22 mouse cellular contexts compared by ENCODE assay signal in the genomic region with DNA sequence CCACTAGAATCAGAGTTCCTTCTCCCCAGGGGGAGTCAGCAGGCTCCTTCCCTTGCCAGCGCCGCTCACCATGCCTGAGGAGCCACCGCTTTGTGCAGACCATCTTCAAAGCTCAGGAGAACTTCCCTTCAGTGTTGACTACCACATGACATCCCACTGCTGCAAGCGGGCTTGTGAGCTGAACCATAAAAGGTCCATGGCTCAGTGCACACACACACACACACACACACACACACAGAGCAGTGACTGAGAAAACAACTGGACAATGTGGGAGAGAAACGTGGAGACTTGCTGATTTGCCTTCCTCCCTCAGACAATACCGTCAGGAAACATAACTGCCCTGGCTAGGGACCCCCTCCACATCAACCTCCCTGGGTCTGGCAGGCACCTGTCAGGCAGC.
"Had no signal": no experiment of that assay in that cellular context is flagged by ENCODE, and none has a peak within 500 bp of the region (broad histone marks: within the 10 kb centered on the region; RNA-seq: fewer than 3 reads in every experiment).

No protein-coding gene starts in this region.

- H3K4me3 ChIP-seq: gastrocnemius, adult 2 months; heart, embryonic 10.5 days; heart, embryonic 12.5 days; hindbrain, embryonic 13.5 days; intestine, embryonic 15.5 days; limb, embryonic 13.5 days; limb, embryonic 15.5 days; liver, embryonic 12.5 days had no signal

- H3K36me3 ChIP-seq: hindbrain, embryonic 13.5 days had no signal

- H3K9me3 ChIP-seq: heart, embryonic 10.5 days; heart, embryonic 12.5 days; hindbrain, embryonic 13.5 days; intestine, embryonic 15.5 days; limb, embryonic 13.5 days; limb, embryonic 15.5 days; liver, embryonic 12.5 days had no signal

- H3K27ac ChIP-seq: gastrocnemius, adult 2 months; heart, embryonic 10.5 days; hindbrain, embryonic 13.5 days; intestine, embryonic 15.5 days; kidney, postnatal 0 days; limb, embryonic 13.5 days; limb, embryonic 15.5 days; liver, embryonic 12.5 days; liver, embryonic 14.5 days had no signal

- H3K4me1 ChIP-seq: intestine, embryonic 15.5 days had no signal

- ATAC-seq: forebrain, embryonic 16.5 days; hindbrain, embryonic 16.5 days; inflammation-experienced regulatory T-cells, adult 6 months; intestine, embryonic 15.5 days; intestine, postnatal 0 days; liver, embryonic 12.5 days had no signal

- H3K27me3 ChIP-seq: heart, embryonic 12.5 days; hindbrain, embryonic 13.5 days; intestine, embryonic 15.5 days; limb, embryonic 13.5 days; limb, embryonic 15.5 days; liver, embryonic 12.5 days had no signal

- H3K4me2 ChIP-seq: heart, embryonic 12.5 days; hindbrain, embryonic 13.5 days; intestine, embryonic 15.5 days; limb, embryonic 13.5 days; limb, embryonic 15.5 days; liver, embryonic 12.5 days had no signal

- DNase-seq: gastrocnemius, adult 2 months; gastrocnemius, postnatal 10 days; gastrocnemius, postnatal 25 days; heart, adult 18-20 months; heart, postnatal 10 days; heart, postnatal 4 days; layer of hippocampus, adult 9-11 months; layer of hippocampus, postnatal 36 days; left cerebral cortex, postnatal 4 days had no signal

- H3K9ac ChIP-seq: heart, embryonic 12.5 days; hindbrain, embryonic 13.5 days; intestine, embryonic 15.5 days; limb, embryonic 13.5 days; limb, embryonic 15.5 days; liver, embryonic 12.5 days; liver, embryonic 14.5 days had no signal
